Mouse (Mus musculus): ENCODE data around the gene Pmm2. TPM values are rescaled to one million over a fixed set of nuclear protein-coding genes. Genes with fewer than 3 reads are reported as not detected.

Gene Pmm2
- total RNA-seq, 2 experiments from 2014 or later = 24.3 to 50.5 TPM

Small RNAs within 50 kb of the gene (microRNA-seq; reads per million reads assigned to microRNA genes)
- not detected for gene Gm22137

Other genes starting within 250 kb of the Pmm2 start
- 1 to 10 TPM; 1.5 to 1.8 TPM for gene Tmem114, start 212.5 kb upstream of the Pmm2 start, total RNA-seq (2021)
- 10 to 100 TPM; 26.4 to 27.9 TPM for gene Mettl22, start 166.9 kb upstream of the Pmm2 start, total RNA-seq (2021)
- 100 to 1,000 TPM; 155 to 158 TPM for gene Abat, start 124.2 kb upstream of the Pmm2 start, total RNA-seq (2021)
- gene Tmem186, start within 50 bp of the Pmm2 start, total RNA-seq (2021) = 10 to 100 TPM; 12.0 to 13.4 TPM
- 10 to 100 TPM; 15.6 to 20.2 TPM for gene Carhsp1, start 34.5 kb downstream of the Pmm2 start, total RNA-seq (2021)
- gene Gm5767, start 43.1 kb downstream of the Pmm2 start, total RNA-seq (2021) = not detected
- 100 to 1,000 TPM; 134 to 175 TPM for gene Usp7, start 154.6 kb downstream of the Pmm2 start, total RNA-seq (2021)
- 100 to 1,000 TPM in 1 of 2 experiments, 10 to 100 TPM in 1; 98.2 to 105 TPM for gene 1810013L24Rik, start 192.4 kb downstream of the Pmm2 start, total RNA-seq (2021)

All from left cerebral cortex, postnatal 36 days (tissue).